Mouse (Mus musculus): ENCODE measurements around the gene Spsb1.

Spsb1 gene

DNA sequence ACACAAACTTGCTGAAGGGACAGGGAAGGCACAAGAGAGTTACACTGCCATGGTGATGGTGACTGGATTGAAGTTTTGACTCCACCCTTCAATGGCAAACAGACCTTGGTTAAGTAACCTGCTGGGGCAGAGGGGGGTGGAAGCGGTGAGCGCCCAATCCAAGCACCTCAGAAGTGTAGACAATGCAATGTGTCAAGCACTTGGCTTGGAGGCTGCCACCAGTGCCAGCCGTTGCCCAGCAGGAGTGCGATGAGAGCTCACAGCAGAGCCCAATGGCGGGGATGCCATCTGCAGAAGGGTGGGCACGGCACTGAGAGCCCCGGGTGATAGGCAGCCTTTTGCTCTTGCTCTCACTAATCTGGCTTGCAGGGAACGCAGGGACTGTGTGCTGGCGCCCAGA is 2.6 kb downstream of the Spsb1 start:
- DNase-seq (ENCODE audit: low spot score in 2 of 2): no peak

DNA sequence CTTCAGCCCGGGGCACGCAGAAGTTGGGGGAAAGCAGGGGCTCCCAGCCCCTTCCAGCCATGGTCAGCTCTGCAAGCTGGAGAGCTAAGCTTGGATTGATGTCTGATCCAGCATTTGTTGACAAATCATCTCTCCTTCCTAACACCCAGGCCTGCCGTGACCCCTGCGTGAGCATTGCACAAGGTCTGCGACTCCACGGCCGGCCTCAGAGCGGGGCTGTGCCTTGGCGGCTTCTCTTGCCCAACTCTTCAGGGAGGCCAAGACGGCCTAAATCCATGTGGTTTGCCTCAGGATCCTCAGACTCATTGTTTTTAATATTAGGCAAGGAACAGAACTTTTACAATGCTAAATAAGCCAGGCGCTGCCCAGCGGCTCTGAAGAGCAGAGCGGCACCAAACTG is 3.6 kb downstream of the Spsb1 start:
- no peak for DNase-seq (ENCODE audit: low spot score in 2 of 2)

DNA sequence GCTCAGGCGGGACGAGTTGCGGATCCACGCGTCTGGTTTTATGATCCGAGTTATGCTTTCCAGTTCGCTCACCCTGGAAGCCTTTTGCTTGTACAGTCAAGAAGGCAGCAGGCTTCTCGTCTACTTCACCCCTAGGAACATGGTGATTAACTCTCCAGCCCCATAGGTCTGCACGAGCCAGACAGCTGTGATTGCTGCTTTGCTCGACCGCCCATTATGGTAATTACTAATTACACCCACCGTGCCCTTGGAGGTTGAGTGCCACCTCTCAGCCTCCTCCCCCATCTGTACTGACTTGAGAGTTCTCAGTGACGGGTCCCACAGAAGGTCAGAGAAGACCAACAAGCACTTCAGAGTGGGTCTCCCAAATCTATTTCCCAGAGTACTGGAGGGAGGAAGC is 5.2 kb downstream of the Spsb1 start:
- no peak for DNase-seq (ENCODE audit: low spot score in 2 of 2)

DNA sequence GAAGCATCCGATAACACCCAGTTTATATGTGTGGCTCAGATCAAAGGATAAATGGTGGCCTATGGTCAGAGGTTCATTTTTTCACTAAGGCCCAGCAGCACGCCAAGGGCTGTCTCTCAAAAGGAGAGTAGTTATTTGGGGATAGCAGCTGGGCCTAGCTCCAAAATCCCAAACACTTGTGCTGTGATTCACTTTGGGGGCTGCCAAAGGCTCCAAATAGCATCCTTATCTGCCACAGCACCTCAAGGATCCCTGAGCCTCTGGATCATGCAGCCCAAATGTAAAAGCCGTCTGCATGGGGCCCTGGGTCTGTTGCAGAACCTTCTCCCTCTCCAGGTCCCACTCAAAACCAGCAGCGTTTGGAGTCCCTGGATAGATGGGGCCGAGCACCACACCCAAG is 6.7 kb downstream of the Spsb1 start:
- DNase-seq (ENCODE audit: low spot score in 2 of 2): peak; percentile 27 to 39

DNA sequence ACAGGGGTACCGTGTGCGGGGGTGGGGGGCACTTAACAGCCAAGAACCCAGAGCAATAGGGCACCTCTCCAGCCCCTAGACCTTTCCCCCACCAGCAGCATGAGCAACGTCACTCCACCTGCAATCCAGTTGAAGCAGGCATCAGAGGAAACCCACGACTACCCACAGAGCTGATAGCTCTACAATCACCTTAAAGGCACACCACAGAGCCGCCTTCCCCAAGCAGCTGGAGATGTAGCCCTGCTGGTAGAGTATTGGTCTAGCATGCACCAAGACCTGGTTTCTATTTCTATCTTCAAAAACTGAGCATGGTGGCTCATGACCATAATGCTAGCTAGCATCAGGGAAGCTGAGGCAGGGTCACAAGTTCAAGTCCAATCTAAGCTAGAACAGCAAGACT is 7.4 kb downstream of the Spsb1 start:
- no peak for DNase-seq (ENCODE audit: low spot score in 2 of 2)

DNA sequence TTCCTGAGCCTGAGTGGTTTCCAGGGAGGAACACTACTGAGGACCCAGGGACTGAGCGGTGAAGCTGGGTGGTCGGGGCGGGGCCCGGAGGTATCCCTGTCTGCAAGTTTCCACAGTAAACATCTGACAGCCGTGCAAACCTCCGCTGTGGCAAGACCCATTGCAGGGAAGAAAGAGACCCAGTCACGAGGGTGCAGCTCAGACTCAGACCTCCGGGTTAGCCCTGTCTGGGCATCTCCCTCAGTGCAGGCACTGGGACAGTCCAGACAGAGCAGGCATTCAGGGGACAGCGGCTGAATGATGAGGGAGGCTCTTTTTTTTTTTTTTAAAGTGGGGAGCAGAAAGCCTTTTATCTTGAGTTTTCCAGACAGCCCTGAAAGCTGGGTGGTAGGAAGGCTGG is 9.6 kb downstream of the Spsb1 start:
- DNase-seq (ENCODE audit: low spot score in 2 of 2): no peak

DNA sequence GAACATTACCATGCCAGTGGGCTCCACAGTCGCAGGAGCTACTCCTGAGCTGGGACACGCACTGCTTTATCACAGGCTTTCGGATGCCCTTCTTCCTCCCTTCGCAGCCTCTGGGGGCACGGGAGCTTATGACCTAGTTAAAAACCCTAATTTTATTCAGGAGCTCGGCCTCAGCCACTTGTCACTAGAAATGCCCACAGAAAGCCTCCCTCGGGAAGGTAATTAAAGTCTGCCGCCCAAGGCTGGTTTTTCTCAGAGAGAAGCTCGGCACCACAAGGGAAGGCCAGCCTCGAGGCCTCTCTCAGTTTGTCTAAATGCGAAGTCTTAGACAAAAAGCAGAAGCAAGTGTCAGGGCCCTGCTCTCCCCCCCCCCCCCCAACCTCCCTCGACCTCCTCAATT is 10.6 kb downstream of the Spsb1 start:
- DNase-seq (ENCODE audit: low spot score in 2 of 2): no peak

DNA sequence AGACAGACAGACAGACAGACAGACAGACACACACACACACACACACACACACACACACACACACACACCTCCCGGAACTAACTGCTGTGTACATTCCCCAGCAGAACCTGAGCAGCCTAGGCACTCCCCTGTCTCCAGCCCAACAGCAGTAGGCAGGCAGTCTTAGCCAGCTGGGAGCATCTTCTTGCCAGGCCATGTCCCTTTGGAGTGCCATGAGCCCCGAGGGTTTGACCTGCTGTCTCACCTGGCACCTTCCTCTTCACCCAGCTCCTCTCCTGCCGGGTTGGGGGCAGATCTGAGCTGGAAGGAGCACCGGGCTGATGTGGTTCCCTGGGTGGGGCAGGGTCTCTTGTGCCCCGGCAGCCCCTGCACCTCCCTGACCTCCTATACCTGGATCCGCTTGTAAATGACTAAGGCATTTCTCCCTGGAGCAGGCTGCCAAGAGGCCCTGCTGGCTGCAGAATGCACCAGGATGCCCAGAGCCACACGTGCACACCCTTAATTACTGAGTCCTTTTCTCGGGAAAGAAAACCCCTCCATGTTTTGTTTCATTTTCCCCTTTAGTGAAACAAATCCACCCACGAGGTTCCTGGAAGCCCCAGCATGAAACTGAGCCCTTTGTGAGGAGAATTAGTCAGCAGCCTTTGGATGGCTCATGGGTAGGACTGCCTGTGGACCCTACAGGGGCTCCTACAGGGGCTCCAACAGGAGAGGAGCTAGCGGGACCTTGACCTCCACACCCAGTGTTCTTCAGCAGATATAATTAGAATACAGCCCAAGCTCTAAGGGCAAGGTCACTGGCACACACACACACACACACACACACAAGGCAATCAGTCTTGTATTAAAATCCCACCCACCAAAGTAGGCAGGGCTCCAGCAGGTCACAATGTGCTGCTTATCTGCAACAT is 11.8 kb downstream of the Spsb1 start:
- DNase-seq (ENCODE audit: low spot score in 2 of 2): no peak

DNA sequence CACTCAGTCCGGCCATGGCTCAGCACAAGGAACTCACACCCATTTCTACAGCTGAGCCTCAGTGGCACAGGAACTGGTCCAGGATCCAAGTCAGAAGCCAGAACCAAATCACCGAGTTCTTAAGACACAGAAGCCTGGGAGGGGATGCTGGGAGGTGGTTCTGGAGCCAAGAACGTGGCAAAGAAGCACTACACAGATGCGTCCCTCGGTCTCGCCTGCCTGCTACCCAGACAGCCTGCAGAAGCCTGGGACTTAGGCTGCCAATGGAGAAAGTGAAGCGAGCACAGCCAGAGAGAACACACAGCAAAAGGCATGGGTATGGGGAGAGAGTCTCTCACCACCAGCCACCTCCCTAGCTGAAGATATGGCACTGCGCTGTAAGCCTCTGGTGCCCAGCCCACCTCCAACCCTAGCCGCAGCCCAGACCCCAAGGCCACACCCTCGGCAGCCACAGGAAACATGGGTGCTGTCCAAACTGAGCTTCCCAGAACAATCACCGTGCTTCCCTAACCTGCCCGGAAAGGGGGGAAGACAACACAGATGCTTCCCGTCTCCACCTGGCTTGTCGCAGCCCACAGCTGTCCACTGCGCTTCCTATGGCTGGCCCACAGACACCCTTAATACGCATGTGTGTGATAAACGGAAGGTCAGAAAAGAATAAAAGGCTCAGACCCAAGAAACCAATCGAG is 13.6 kb downstream of the Spsb1 start:
- no peak for DNase-seq (ENCODE audit: low spot score in 2 of 2)

DNA sequence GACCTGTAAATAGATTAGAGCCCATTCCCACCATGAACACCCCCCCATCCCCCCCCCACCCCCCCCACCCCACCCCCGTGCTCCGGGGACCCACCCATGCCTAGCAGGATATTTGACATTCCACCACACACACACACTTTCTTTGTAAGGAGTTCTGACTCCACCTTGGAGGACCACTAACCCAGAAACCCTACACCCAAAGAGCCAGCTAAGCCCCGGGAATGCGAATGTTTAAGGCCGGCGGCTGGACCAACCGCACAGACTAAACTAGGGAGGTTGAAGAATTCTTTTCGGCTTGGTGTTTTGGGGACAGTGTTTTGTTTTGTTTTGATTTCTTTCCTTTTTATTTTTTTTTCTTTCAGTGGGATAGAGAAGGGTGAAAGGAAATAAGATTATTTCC is 16.1 kb downstream of the Spsb1 start:
- DNase-seq (ENCODE audit: low spot score in 2 of 2): no peak

DNA sequence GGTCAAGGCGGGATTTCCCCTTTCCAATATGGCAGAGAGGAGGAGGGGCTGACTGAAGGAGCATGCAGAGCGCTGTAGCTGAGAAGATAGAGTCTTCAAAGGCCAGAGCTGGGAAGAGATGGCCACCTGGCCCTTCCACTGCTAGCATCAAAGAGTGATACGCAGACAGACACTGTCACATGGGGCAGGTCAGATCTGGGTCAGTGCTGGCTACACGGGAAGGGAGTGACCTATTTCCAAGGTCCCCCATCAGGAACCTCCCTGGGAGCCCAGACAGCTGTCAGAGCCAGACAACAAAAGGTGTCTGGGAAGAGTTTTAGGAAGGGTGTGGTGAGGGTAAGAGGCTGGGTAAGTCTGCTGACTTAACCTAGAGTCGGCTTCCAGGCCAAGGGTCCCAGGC is 17.9 kb downstream of the Spsb1 start:
- no peak for DNase-seq (ENCODE audit: low spot score in 2 of 2)

DNA sequence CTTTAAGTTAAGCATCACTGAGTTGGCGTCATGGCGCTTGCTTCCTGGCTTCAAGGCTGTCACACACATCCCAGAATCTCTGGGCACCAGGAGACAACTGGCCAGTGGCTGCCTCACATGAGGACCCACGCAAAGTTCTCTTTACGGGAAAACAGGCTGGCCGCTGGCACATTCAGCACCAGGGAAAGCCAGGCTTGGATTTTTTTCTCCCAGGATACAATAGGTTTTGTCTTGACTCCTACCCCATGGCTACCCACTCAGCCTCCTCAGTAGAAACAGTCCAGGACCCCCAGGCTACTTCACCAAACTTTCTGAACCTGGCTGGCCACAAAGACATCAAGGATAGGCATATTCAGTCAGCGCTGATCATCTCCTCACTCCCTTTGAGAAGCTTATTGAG is 19.4 kb downstream of the Spsb1 start:
- no peak for DNase-seq (ENCODE audit: low spot score in 2 of 2)

DNA sequence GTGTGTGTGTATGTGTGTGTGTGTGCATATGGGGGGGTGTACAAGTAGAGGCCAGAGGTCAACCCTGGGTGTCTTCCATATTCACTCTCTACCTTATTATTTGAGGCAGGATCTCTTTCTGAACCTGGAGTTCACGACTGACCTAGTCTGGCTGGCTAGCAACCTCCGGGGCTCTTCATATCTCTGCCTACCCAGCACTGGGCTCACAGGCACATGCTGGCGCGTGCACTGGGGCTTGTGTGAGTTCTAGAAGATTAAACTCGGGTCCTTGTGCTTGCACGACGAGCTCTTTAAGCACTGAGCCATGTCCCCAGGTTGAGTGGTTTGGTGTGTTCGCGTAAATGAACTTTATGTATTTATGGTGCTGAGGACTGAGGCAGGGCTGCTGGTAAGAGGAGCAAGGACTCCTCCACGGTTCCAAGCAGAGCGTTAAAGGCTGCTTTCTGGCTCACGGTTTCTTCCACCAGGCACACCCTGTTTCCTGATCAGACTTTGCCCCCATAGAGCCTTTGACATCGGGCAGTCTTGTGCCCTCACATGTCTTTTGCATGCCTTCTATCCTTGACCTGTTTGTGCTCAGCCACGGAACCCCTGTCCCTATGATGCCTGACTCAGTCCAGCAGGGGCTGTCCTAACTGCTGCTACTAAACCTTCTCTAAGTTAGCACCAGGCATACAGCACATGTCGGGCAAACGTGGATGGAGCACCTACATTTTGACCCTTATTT is 21.2 kb downstream of the Spsb1 start:
- no peak for DNase-seq (ENCODE audit: low spot score in 2 of 2)

DNA sequence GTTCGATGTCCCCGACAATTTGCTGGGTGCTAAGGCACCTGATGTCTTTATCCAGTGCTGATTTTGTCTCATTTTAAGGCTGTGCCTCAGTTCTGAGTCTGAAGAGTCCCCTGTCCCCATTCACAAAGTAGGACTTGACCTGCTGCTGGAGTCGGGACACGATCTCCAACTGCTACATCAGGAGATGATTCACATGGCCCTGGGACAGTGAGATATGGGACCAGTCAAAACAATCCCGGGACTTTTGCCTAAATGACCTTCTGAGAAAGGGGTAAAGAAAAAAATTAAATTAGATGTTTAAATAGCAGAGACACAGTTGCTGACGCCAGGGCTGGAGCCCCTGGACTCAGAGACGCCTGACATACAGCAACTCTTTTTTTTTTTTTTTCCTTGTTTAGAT is 21.8 kb downstream of the Spsb1 start:
- no peak for DNase-seq (ENCODE audit: low spot score in 2 of 2)

DNA sequence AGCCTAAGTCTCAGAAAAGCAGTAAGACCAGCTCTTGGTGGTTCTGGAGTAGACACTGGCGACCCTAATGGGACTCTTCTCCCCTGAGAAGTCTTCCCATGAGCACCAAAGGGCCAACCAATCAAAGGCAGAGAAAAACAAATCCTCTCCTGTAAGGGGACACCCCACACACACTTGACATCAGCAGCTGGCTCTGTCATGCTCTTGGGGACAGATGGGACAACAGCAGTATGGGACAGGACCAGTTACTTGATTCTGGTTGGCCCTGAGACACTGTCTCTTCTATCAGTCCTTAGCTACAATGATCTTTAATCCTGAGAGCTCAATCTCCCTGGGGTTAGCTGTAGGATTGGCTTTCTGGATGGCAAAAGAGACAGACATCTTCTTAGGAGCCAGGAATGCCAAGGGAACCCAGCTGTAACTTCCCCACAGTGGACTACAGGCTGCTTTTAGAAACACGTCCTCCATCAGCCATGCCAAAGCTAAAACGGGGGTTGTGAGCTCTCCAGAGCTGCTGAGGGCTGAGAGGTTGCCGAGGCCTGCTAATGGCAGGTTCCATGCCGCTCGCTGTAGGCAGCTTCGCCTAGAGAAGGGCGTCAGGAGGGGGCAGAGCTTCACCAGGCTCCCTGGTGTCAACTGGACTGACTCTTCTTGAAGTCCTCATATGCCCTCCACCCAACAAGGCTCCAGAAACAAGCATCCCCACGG is 22.6 kb downstream of the Spsb1 start:
- no peak for DNase-seq (ENCODE audit: low spot score in 2 of 2)

DNA sequence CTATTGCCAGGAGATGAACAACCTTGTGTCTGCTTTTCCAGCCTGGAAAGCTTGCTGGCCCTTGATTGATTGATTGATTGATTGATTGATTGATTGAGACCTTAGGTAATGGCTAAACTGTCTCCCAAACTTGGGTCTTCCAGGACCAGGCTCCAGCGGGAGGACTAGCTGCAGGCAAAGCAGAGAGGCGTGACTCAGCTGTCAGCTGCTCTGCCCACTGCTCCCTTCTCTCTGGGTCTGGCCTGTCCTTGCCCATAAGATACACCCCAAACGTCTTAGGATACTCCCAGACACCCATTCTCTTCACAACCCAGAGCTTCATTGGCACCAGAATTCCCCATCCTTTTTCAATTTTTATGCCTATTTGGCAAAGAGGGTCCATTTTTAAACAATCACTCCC is 24.1 kb downstream of the Spsb1 start:
- no peak for DNase-seq (ENCODE audit: low spot score in 2 of 2)

DNA sequence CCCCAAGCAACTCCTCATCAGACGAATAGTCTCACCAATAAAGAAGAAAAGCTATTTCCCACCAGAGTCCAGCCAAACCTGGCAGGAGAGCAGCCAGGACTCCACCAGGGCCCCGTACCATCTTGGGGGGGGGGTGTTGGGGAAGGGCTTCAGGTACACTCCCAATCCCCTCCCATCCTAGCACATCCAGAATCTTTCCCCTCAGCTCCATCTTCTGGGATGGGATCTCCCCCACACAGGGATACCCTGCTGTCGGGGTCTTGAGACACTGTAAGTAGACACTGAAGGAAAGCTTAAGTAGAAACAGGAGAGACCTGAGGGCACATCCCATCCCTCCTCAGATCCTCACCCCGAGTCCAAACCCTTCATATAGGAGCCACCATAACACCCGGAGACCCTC is 31.8 kb downstream of the Spsb1 start:
- no peak for DNase-seq (ENCODE audit: low spot score in 2 of 2)

DNA sequence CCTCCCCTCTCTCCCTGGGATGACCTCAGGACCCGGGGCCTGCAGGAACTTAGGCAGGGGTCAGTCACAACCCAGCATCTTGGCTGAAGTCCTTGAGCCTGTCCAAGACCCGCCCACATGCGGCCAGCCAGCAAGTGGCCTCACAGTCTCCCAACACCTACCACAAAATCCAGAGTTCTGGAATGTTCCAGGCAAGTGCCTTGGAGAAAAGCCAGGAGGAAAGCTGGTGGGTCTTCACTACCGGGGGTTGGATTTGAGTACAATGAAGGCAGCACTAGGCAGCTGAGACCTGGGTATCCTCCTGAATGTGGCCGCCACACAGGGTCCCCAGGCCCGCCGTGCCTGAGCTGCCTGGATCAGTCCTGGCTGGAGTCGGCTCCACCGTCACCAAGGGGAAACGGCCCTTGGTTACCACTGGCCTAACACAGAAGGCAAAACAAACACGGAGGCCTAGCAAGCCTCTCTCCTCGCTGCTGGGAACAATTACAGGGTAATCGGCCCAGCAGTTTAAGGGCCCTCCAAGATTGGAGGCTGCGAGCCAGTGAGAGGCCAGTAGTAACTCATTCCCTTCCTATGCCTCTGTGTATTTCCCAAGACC is 32.6 kb downstream of the Spsb1 start:
- DNase-seq (ENCODE audit: low spot score in 2 of 2): no peak

DNA sequence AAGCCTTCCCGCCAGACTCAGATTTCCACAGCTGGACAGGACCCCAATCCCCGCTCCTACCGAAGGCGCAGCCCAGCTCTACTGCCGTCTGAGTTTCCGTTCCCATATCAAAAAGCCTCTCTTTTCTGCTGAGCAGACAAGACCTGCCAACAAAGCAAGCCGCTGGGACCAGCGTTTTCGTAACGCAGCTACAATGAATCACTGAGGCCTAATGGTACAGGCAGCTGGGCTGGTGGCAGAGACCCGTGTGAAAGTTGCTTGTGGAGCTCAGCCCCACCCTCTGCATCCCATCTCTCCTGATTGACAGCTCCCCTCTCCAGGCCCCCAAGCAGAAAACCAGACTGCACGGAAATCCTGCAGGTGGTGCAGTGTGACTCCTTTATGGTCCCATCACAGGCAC is 34.0 kb downstream of the Spsb1 start:
- DNase-seq (ENCODE audit: low spot score in 2 of 2): peak in 1 of 2 experiments; percentile 18

DNA sequence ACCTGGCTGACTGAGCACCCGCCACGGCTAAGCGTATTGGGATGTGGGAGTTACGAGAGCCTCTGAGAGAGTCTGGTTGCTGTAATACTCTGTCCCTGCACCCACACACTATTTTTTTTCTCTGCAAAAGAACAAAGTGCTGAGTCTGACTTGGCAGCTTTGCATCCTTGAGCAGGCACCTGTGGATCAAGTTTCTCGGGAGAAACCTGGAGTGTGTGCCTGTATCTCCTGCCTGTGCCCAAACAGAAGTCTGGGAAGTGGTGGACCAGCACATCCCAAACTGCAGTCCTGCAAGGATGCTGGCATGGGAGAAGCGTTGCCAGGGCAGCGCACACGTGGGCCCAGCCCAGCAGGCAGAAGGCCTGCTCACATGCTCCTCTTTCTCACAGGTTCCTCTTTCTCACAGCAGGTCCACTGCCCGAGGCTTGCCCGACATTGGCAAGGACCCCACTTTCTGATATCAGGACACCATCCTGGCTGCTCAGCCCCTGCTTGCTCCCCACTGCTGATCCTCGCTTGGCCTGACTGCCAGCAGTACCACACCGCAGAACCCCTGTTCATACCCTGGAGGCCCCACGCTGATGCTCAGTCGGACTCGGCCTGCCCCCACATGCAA is 36.3 kb downstream of the Spsb1 start:
- DNase-seq (ENCODE audit: low spot score in 2 of 2): peak; percentile 48 to 57

DNA sequence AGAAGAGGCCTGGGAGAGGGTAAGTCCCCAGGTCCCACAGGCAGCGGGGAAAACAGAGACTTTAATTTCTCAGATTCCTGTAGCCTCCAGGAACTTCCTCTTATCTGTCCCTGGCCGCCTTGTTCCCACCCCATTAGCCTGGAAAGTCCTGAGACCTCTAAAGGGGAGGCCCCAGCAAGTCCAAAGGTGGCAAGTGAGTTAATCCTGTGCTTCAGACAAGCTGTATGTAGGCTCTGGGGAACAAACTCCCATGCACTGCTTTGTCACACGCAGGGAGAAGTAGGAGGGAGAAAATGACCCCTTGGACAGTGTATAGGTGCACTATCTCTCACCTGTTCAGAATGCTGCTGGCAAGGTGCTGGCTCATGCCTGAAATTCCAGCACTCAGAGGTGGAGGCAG is 38.0 kb downstream of the Spsb1 start:
- no peak for DNase-seq (ENCODE audit: low spot score in 2 of 2)

Measured in right cerebral cortex, adult 2 months (tissue).